Mouse (Mus musculus) macrophage (primary cell): Measurements from ENCODE around the gene Sult6b1. TPM values are rescaled to one million over a fixed set of nuclear protein-coding genes. Genes with fewer than 3 reads are reported as not detected.

Source experiments
- H3K27ac ChIP-seq: fragments of 350-480 bp; formaldehyde crosslinking; 2 replicates; pipeline ENCODE4 v1.9.0; 2021
- H3K36me3 ChIP-seq: fragments of 350-480 bp; formaldehyde crosslinking; 2 replicates; pipeline ENCODE4 v1.9.0; 2021; ENCODE audit errors: inconsistent target
- H3K4me3 ChIP-seq: fragments of 350-480 bp; formaldehyde crosslinking; 2 replicates; pipeline ENCODE4 v1.9.0; 2021; ENCODE audit errors: inconsistent target
- H3K79me2 ChIP-seq: fragments of 350-480 bp; formaldehyde crosslinking; 2 replicates; pipeline ENCODE4 v1.9.0; 2021; ENCODE audit errors: inconsistent target
- WGBS: methylation state at CpG from one replicate; pipeline ENCODE4 v1.1.7; 2026; ENCODE audit warnings: inconsistent platforms; ENCODE audit not compliant: missing documents; 5-methylcytosine and 5-hydroxymethylcytosine counted together
- polyA plus RNA-seq: library from polyadenylated mRNA; stranded (reverse); fragments of 250-400 nt; gene quantifications from 3 replicates; pipeline ENCODE4 v1.2.4, GENCODE M21; 2018; ENCODE audit warnings: inconsistent platforms

The Sult6b1 gene
- polyA plus RNA-seq, 1 experiment from 2014 or later, result not detected

- Histone ChIP-seq H3K27ac (no peak overlapping the region), H3K4me3 (peak overlapping the region; percentile 16; the same call in 1 of the 2 replicates), H3K79me2 (no peaks in the 10 kb centered on the region), H3K36me3 (no peaks in the 10 kb centered on the region)
- WGBS, result 30% methylated on average over 6 of the region's 6 CpGs
These were observed 6.1 kb upstream of the Sult6b1 start for GRCm38 (mm10) chr17:78912861-78913281.

- Histone ChIP-seq H3K4me3 (no peak overlapping the region), H3K79me2 (no peaks in the 10 kb centered on the region), H3K27ac (no peak overlapping the region), H3K36me3 (no peaks in the 10 kb centered on the region)
- 72% methylated on average over 2 of the region's 2 CpGs for WGBS
These were observed 2.6 kb upstream of the Sult6b1 start for GRCm38 (mm10) chr17:78909374-78909773.

- H3K36me3 ChIP-seq, result no peaks in the 10 kb centered on the region
- 86% methylated on average over 2 of the region's 2 CpGs for WGBS
- no peak overlapping the region for H3K27ac ChIP-seq
- no peak overlapping the region for H3K4me3 ChIP-seq
- H3K79me2 ChIP-seq, result no peaks in the 10 kb centered on the region
These were observed 3.6 kb downstream of the Sult6b1 start for GRCm38 (mm10) chr17:78903158-78903557.

- Histone ChIP-seq H3K36me3 (no peaks in the 10 kb centered on the region), H3K27ac (no peak overlapping the region), H3K4me3 (no peak overlapping the region), H3K79me2 (no peaks in the 10 kb centered on the region)
- under 1% methylated on average over 8 of the region's 8 CpGs for WGBS
These were observed 11.4 kb downstream of the Sult6b1 start for GRCm38 (mm10) chr17:78895394-78895793.

GRCm38 (mm10) chr17:78894991-78895390 lies 11.8 kb downstream of the Sult6b1 start:
- Histone ChIP-seq H3K36me3 (no peaks in the 10 kb centered on the region), H3K79me2 (no peaks in the 10 kb centered on the region), H3K27ac (no peak overlapping the region), H3K4me3 (no peak overlapping the region)
- WGBS, result 69% methylated on average over 5 of the region's 7 CpGs

GRCm38 (mm10) chr17:78891020-78891419 lies 15.8 kb downstream of the Sult6b1 start:
- Histone ChIP-seq H3K36me3 (0 out of 2 replicates have a peak, but pooled peaks cover 1% of the 10 kb centered on the region), H3K27ac (no peak overlapping the region), H3K4me3 (no peak overlapping the region), H3K79me2 (no peaks in the 10 kb centered on the region)
- WGBS, result 33% methylated on average over 9 of the region's 9 CpGs

- 77% methylated on average over 3 of the region's 3 CpGs for WGBS
- H3K27ac ChIP-seq, result no peak overlapping the region
- H3K4me3 ChIP-seq, result no peak overlapping the region
- H3K36me3 ChIP-seq, result peaks cover 20% of the 10 kb centered on the region
- H3K79me2 ChIP-seq, result no peaks in the 10 kb centered on the region
These were observed 17.6 kb downstream of the Sult6b1 start for GRCm38 (mm10) chr17:78889184-78889583.

- H3K79me2 ChIP-seq, result no peaks in the 10 kb centered on the region
- H3K27ac ChIP-seq, result no peak overlapping the region
- WGBS, result 90% methylated on average over 4 of the region's 4 CpGs
- H3K36me3 ChIP-seq, result peaks cover 26% of the 10 kb centered on the region
- H3K4me3 ChIP-seq, result no peak overlapping the region
These were observed 18.2 kb downstream of the Sult6b1 start for GRCm38 (mm10) chr17:78888554-78888953.

- no peak overlapping the region for H3K27ac ChIP-seq
- peaks cover 31% of the 10 kb centered on the region for H3K36me3 ChIP-seq
- 91% methylated on average over 5 of the region's 5 CpGs for WGBS
- peaks cover 18% of the 10 kb centered on the region for H3K79me2 ChIP-seq
- H3K4me3 ChIP-seq, result no peak overlapping the region
These were observed 21.3 kb downstream of the Sult6b1 start for GRCm38 (mm10) chr17:78885286-78886065.

GRCm38 (mm10) chr17:78883291-78883690 lies 23.5 kb downstream of the Sult6b1 start:
- H3K27ac ChIP-seq, result no peak overlapping the region
- H3K36me3 ChIP-seq, result peaks cover 48% of the 10 kb centered on the region
- H3K79me2 ChIP-seq, result peaks cover 40% of the 10 kb centered on the region
- 100% methylated on average over 1 of the region's 4 CpGs for WGBS
- H3K4me3 ChIP-seq, result no peak overlapping the region

- Histone ChIP-seq H3K36me3 (peaks cover 56% of the 10 kb centered on the region), H3K4me3 (peak within 1 kb of the TSS; percentile 96), H3K79me2 (peaks cover 48% of the 10 kb centered on the region), H3K27ac (peak within 1 kb of the TSS; percentile 94)
- WGBS, result 3% methylated on average over 28 of the region's 28 CpGs
These were observed 24.2 kb downstream of the Sult6b1 start, which contains the start of gene Eif2ak2 for GRCm38 (mm10) chr17:78882401-78883112. Gene Eif2ak2 (minus strand): TSS chr17:78882573.

- 2% methylated on average over 7 of the region's 7 CpGs for WGBS
- peaks cover 62% of the 10 kb centered on the region for H3K36me3 ChIP-seq
- H3K79me2 ChIP-seq, result peaks cover 49% of the 10 kb centered on the region
- peak overlapping the region; percentile 94 for H3K27ac ChIP-seq
- peak overlapping the region; percentile 96 for H3K4me3 ChIP-seq
These were observed 24.9 kb downstream of the Sult6b1 start for GRCm38 (mm10) chr17:78881878-78882304.

GRCm38 (mm10) chr17:78873886-78874285 lies 32.9 kb downstream of the Sult6b1 start:
- peaks cover 92% of the 10 kb centered on the region for H3K36me3 ChIP-seq
- peaks cover 40% of the 10 kb centered on the region for H3K79me2 ChIP-seq
- no peak overlapping the region for H3K4me3 ChIP-seq
- H3K27ac ChIP-seq, result no peak overlapping the region
- 93% methylated on average over 5 of the region's 6 CpGs for WGBS

- H3K27ac ChIP-seq, result no peak overlapping the region
- no peak overlapping the region for H3K4me3 ChIP-seq
- H3K79me2 ChIP-seq, result no peaks in the 10 kb centered on the region
- peaks cover 86% of the 10 kb centered on the region for H3K36me3 ChIP-seq
- WGBS, result 54% methylated on average over 10 of the region's 10 CpGs
These were observed 50.5 kb downstream of the Sult6b1 start for GRCm38 (mm10) chr17:78856243-78856642.
